Mouse (Mus musculus): ENCODE data around the gene Plekhm2.

DNA sequence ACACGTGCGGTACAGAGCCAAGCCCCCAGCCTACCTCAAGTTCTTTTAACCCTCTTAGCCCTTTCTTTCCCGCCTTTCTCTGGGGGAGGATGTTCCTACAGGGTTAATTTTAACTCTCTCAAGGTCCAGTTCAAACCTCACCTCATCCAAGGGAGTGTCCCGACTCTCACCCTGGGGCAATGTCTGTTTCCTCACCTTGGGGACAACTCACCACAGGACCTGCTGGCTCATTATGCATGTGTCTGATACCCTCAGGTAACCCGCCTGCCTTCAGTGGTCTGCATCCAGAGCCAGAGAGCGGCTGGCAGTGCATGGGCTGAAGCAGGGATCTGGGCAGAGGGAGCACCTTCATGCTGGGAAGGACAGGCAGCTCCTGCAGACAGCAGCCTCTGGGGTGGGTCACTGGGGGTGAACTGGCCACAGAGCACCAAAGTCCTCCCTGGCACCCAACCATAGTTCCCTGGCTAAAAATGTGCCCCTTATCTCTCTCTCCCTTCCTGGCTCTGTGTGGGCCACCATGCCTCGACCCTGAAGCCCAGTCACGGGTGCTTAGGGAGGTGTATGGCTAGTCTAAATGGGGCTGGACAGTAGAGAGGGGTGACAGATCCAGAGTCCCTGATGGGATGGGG lies 67.9 kb downstream of the Plekhm2 start:
- no peak for TF ChIP-seq POLR2A (IDR thresholded peaks at IDR 0.05; ENCODE audit: borderline replicate concordance, insufficient read depth, low read length)
- no peak for TF ChIP-seq CTCF (IDR thresholded peaks at IDR 0.05; ENCODE audit: borderline replicate concordance, insufficient read depth, low read depth, low read length)
